Mouse (Mus musculus) ES-Bruce4 (cell line): ENCODE data around the gene Sfrp4. TPM values are rescaled to one million over a fixed set of nuclear protein-coding genes. Genes with fewer than 3 reads are reported as not detected.
"Not testable (repeated sequence)": the region's sequence is repeated elsewhere in the genome, so short reads cannot be mapped to it uniquely, and the experiment has no call there.

Source experiments
- H3K27ac ChIP-seq: 2 replicates; pipeline ENCODE4 v1.5.1; 2012; ENCODE audit warnings: low read length, inconsistent platforms; ENCODE audit not compliant: insufficient read depth
- H3K27me3 ChIP-seq: 2 replicates; pipeline ENCODE4 v1.6.1; 2012; ENCODE audit warnings: mild to moderate bottlenecking, low read length, inconsistent platforms; ENCODE audit not compliant: control insufficient read depth, poor library complexity, insufficient read depth, severe bottlenecking
- H3K36me3 ChIP-seq: 2 replicates; pipeline ENCODE4 v1.6.1; 2012; ENCODE audit warnings: inconsistent platforms, mild to moderate bottlenecking, low read length, moderate library complexity; ENCODE audit not compliant: control insufficient read depth, poor library complexity, insufficient read depth, severe bottlenecking
- H3K4me1 ChIP-seq: one replicate; pipeline ENCODE4 v1.8.1; 2011; ENCODE audit warnings: low read length; ENCODE audit not compliant: control insufficient read depth, insufficient read depth
- H3K4me3 ChIP-seq: 2 replicates; pipeline ENCODE4 v1.5.1; 2011; ENCODE audit warnings: low read depth, mild to moderate bottlenecking, low read length
- H3K9ac ChIP-seq: 2 replicates; pipeline ENCODE4 v1.6.1; 2012; ENCODE audit warnings: low read depth, mild to moderate bottlenecking, inconsistent platforms; ENCODE audit not compliant: poor library complexity, severe bottlenecking
- H3K9me3 ChIP-seq: replicated peaks from 2 replicates; pipeline ENCODE4 v1.6.1; 2012; ENCODE audit warnings: mild to moderate bottlenecking, low read length, inconsistent platforms; ENCODE audit not compliant: control insufficient read depth, poor library complexity, insufficient read depth, severe bottlenecking
- CTCF ChIP-seq: IDR thresholded peaks from one replicate; pipeline ENCODE4 v1.8.1; 2011; ENCODE audit warnings: low read depth, low read length
- EP300 ChIP-seq: IDR thresholded peaks from 2 replicates; pipeline ENCODE4 v1.6.1; 2011; ENCODE audit warnings: low read depth, low read length; ENCODE audit not compliant: insufficient read depth
- POLR2A ChIP-seq: IDR thresholded peaks from one replicate; pipeline ENCODE4 v1.8.1; 2011; ENCODE audit warnings: low read length; ENCODE audit not compliant: insufficient read depth
- polyA plus RNA-seq: library from polyadenylated mRNA; stranded (reverse); fragments of >200 nt; gene quantifications from 2 replicates; pipeline ENCODE4 v1.2.4, GENCODE M21; 2011; ENCODE audit warnings: low read depth; ENCODE audit not compliant: missing spikeins, insufficient read depth, insufficient read length

Gene Sfrp4
- 1.1 and 1.3 TPM in 2 replicates for polyA plus RNA-seq

GRCm38 (mm10) chr13:19622573-19623227 lies at the start of gene Sfrp4:
TSS of gene Sfrp4 (plus strand) at chr13:19623104.
- Histone ChIP-seq H3K36me3 (no peaks in the 10 kb centered on the region), H3K9ac (peak within 1 kb of the TSS; percentile 54), H3K4me3 (peak within 1 kb of the TSS; percentile 61), H3K4me1 (no peaks in the 10 kb centered on the region), H3K27ac (no peak within 1 kb of the TSS), H3K9me3 (no peaks in the 10 kb centered on the region), H3K27me3 (no peaks in the 10 kb centered on the region)
- TF ChIP-seq EP300 (no peak), POLR2A (no peak), CTCF (peak; percentile 31)

GRCm38 (mm10) chr13:19574723-19575122 lies 48.2 kb upstream of the Sfrp4 start:
- H3K4me3 ChIP-seq: not testable (repeated sequence)

GRCm38 (mm10) chr13:19575947-19576346 lies 47.0 kb upstream of the Sfrp4 start:
- H3K4me3 ChIP-seq: no peak overlapping the region
- H3K9ac ChIP-seq: no peak overlapping the region
- no peaks in the 10 kb centered on the region for H3K27me3 ChIP-seq
- TF ChIP-seq POLR2A: no peak
- no peak for TF ChIP-seq CTCF
- no peak for TF ChIP-seq EP300
- H3K27ac ChIP-seq: no peak overlapping the region
- no peaks in the 10 kb centered on the region for H3K4me1 ChIP-seq
- H3K36me3 ChIP-seq: no peaks in the 10 kb centered on the region
- peaks cover 13% of the 10 kb centered on the region; the same call in 1 of the 2 replicates for H3K9me3 ChIP-seq

More at GRCm38 (mm10) chr13:19574723-19575122, 48.2 kb upstream of the Sfrp4 start:
- not testable (repeated sequence) for H3K36me3 ChIP-seq, H3K4me1 ChIP-seq, H3K27ac ChIP-seq, H3K9ac ChIP-seq, H3K27me3 ChIP-seq
- H3K9me3 ChIP-seq: peaks cover 13% of the 10 kb centered on the region; the same call in 1 of the 2 replicates

- no peak overlapping the region for H3K9ac ChIP-seq
- no peak for TF ChIP-seq POLR2A
- TF ChIP-seq EP300: no peak
- no peak for TF ChIP-seq CTCF
- H3K27me3 ChIP-seq: no peaks in the 10 kb centered on the region
- H3K27ac ChIP-seq: no peak overlapping the region
- H3K4me3 ChIP-seq: no peak overlapping the region
- no peaks in the 10 kb centered on the region for H3K4me1 ChIP-seq
- H3K36me3 ChIP-seq: no peaks in the 10 kb centered on the region
- H3K9me3 ChIP-seq: no peaks in the 10 kb centered on the region
Observed at GRCm38 (mm10) chr13:19590996-19591759, 31.7 kb upstream of the Sfrp4 start.

- Histone ChIP-seq H3K9me3 (no peaks in the 10 kb centered on the region), H3K36me3 (no peaks in the 10 kb centered on the region), H3K4me1 (peaks cover 2% of the 10 kb centered on the region), H3K4me3 (no peak overlapping the region), H3K9ac (no peak overlapping the region), H3K27ac (no peak overlapping the region), H3K27me3 (no peaks in the 10 kb centered on the region)
- TF ChIP-seq POLR2A (no peak), CTCF (no peak), EP300 (no peak)
Observed at GRCm38 (mm10) chr13:19595141-19595540, 27.8 kb upstream of the Sfrp4 start.

GRCm38 (mm10) chr13:19599242-19599641 lies 23.7 kb upstream of the Sfrp4 start:
- Histone ChIP-seq H3K36me3 (no peaks in the 10 kb centered on the region), H3K9ac (no peak overlapping the region), H3K4me1 (peaks cover 2% of the 10 kb centered on the region), H3K9me3 (no peaks in the 10 kb centered on the region), H3K27ac (no peak overlapping the region), H3K27me3 (no peaks in the 10 kb centered on the region), H3K4me3 (no peak overlapping the region)
- TF ChIP-seq CTCF (no peak), EP300 (no peak), POLR2A (no peak)
